Mouse (Mus musculus) ES-Bruce4 (cell line): ENCODE measurements around the gene Twnk. TPM values are rescaled to one million over a fixed set of nuclear protein-coding genes. Genes with fewer than 3 reads are reported as not detected.
A peak's percentile ranks its signal among the peaks of the same experiment; 100 is the strongest.

ENCODE experiments used
- H3K27ac ChIP-seq: 2 replicates; pipeline ENCODE4 v1.5.1; 2012; ENCODE audit warnings: low read length, inconsistent platforms; ENCODE audit not compliant: insufficient read depth
- H3K27me3 ChIP-seq: 2 replicates; pipeline ENCODE4 v1.6.1; 2012; ENCODE audit warnings: mild to moderate bottlenecking, low read length, inconsistent platforms; ENCODE audit not compliant: control insufficient read depth, poor library complexity, insufficient read depth, severe bottlenecking
- H3K36me3 ChIP-seq: 2 replicates; pipeline ENCODE4 v1.6.1; 2012; ENCODE audit warnings: inconsistent platforms, mild to moderate bottlenecking, low read length, moderate library complexity; ENCODE audit not compliant: control insufficient read depth, poor library complexity, insufficient read depth, severe bottlenecking
- H3K4me1 ChIP-seq: one replicate; pipeline ENCODE4 v1.8.1; 2011; ENCODE audit warnings: low read length; ENCODE audit not compliant: control insufficient read depth, insufficient read depth
- H3K4me3 ChIP-seq: 2 replicates; pipeline ENCODE4 v1.5.1; 2011; ENCODE audit warnings: low read depth, mild to moderate bottlenecking, low read length
- H3K9ac ChIP-seq: 2 replicates; pipeline ENCODE4 v1.6.1; 2012; ENCODE audit warnings: low read depth, mild to moderate bottlenecking, inconsistent platforms; ENCODE audit not compliant: poor library complexity, severe bottlenecking
- H3K9me3 ChIP-seq: replicated peaks from 2 replicates; pipeline ENCODE4 v1.6.1; 2012; ENCODE audit warnings: mild to moderate bottlenecking, low read length, inconsistent platforms; ENCODE audit not compliant: control insufficient read depth, poor library complexity, insufficient read depth, severe bottlenecking
- CTCF ChIP-seq: IDR thresholded peaks from one replicate; pipeline ENCODE4 v1.8.1; 2011; ENCODE audit warnings: low read depth, low read length
- EP300 ChIP-seq: IDR thresholded peaks from 2 replicates; pipeline ENCODE4 v1.6.1; 2011; ENCODE audit warnings: low read depth, low read length; ENCODE audit not compliant: insufficient read depth
- POLR2A ChIP-seq: IDR thresholded peaks from one replicate; pipeline ENCODE4 v1.8.1; 2011; ENCODE audit warnings: low read length; ENCODE audit not compliant: insufficient read depth
- polyA plus RNA-seq: library from polyadenylated mRNA; stranded (reverse); fragments of >200 nt; gene quantifications from 2 replicates; pipeline ENCODE4 v1.2.4, GENCODE M21; 2011; ENCODE audit warnings: low read depth; ENCODE audit not compliant: missing spikeins, insufficient read depth, insufficient read length

Gene Twnk
- polyA plus RNA-seq, 1 experiment = 24.5 TPM

- H3K27me3 ChIP-seq = no peaks in the 10 kb centered on the region
- H3K9me3 ChIP-seq = no peaks in the 10 kb centered on the region
- H3K27ac ChIP-seq = peak within 1 kb of the TSS; percentile 60
- TF ChIP-seq CTCF (no peak), EP300 (no peak), POLR2A (no peak)
- H3K4me3 ChIP-seq = peak within 1 kb of the TSS; percentile 83
- peak within 1 kb of the TSS; percentile 86 for H3K9ac ChIP-seq
- peaks cover 23% of the 10 kb centered on the region for H3K36me3 ChIP-seq
- H3K4me1 ChIP-seq = peaks cover 7% of the 10 kb centered on the region
These were observed 9.0 kb downstream of the Twnk start, which contains the start of gene Lzts2 for GRCm38 (mm10) chr19:45014335-45014971. Lzts2 (plus strand) TSS chr19:45014414.

- H3K27ac ChIP-seq = peak overlapping the region; percentile 60
- peaks cover 7% of the 10 kb centered on the region for H3K4me1 ChIP-seq
- H3K36me3 ChIP-seq = peaks cover 20% of the 10 kb centered on the region
- H3K4me3 ChIP-seq = peak overlapping the region; percentile 83
- H3K9me3 ChIP-seq = no peaks in the 10 kb centered on the region
- peak overlapping the region; percentile 86 for H3K9ac ChIP-seq
- H3K27me3 ChIP-seq = no peaks in the 10 kb centered on the region
- TF ChIP-seq CTCF (no peak), EP300 (no peak)
These were observed 9.5 kb downstream of the Twnk start for GRCm38 (mm10) chr19:45014981-45015402.

DNA sequence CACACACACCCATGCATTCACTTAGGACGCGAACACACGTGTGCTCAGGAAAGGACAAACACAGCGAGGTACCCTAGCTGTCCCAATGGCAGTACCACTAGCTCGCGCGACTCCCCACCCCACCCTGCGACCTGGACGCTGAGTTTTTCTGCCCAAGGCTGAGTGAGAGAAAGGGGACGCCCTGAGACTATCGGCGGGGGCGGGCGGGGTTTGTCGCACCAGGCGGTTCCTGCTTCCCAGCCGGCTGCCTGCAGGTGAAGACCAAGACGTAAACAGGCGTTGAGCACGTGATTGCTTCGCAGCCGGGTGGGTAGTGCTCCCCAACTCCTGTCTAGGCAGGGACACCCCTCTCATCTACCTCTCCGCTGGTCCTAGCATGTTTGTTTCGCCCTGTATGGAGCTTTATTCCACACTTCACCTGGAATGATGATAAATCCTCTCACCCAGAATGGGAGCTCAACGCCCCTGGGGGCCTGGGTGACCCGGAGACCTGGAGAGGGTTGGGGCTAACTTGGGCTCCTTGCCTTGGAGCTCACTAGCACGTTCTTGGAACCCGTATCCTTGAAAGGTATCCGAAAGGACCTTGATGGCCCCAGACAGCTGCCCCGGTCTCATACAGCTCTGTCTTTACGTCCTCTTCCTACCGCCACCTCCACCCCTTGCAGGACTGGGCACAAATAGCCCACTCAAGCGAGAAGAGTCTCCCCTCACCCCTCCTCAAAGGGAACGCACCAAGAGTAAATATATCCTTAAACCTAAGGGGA lies 10.2 kb downstream of the Twnk start:
- Histone ChIP-seq H3K4me1 (peaks cover 7% of the 10 kb centered on the region), H3K27me3 (no peaks in the 10 kb centered on the region), H3K27ac (peak overlapping the region; percentile 49), H3K9me3 (no peaks in the 10 kb centered on the region), H3K36me3 (peaks cover 13% of the 10 kb centered on the region), H3K4me3 (peak overlapping the region; percentile 83), H3K9ac (peak overlapping the region; percentile 86)
- peak; percentile 80; the same call in 1 of the 2 replicates for TF ChIP-seq EP300
- no peak for TF ChIP-seq CTCF
- TF ChIP-seq POLR2A = no peak

GRCm38 (mm10) chr19:45016341-45017215 lies 11.1 kb downstream of the Twnk start:
- no peaks in the 10 kb centered on the region for H3K27me3 ChIP-seq
- peaks cover 6% of the 10 kb centered on the region; the same call in 1 of the 2 replicates for H3K36me3 ChIP-seq
- peaks cover 7% of the 10 kb centered on the region for H3K4me1 ChIP-seq
- no peaks in the 10 kb centered on the region for H3K9me3 ChIP-seq
- H3K4me3 ChIP-seq = peak overlapping the region; percentile 83
- TF ChIP-seq POLR2A (no peak), CTCF (no peak), EP300 (peak; percentile 74)
- peak overlapping the region; percentile 82 for H3K27ac ChIP-seq
- H3K9ac ChIP-seq = peak overlapping the region; percentile 86

GRCm38 (mm10) chr19:45017216-45017771 lies 11.8 kb downstream of the Twnk start:
- Histone ChIP-seq H3K9ac (peak overlapping the region; percentile 86), H3K9me3 (no peaks in the 10 kb centered on the region), H3K4me3 (peak overlapping the region; percentile 75), H3K27me3 (no peaks in the 10 kb centered on the region), H3K4me1 (peaks cover 7% of the 10 kb centered on the region), H3K36me3 (0 out of 2 replicates have a peak, but pooled peaks cover 2% of the 10 kb centered on the region), H3K27ac (peak overlapping the region; percentile 82)
- TF ChIP-seq CTCF (peak; percentile 19), POLR2A (no peak)
